Mouse (Mus musculus) testis, adult 2 months (tissue): ENCODE measurements at regions not wholly inside any gene's neighbourhood (a gene's known extent, or its start where the extent isn't known, plus 50 kb on each side); places are given as distances from the start of the nearest gene placed in this dataset.

Source experiments
- H3K27ac ChIP-seq: fragments of 200-500 bp; 2 replicates; pipeline ENCODE4 v1.5.1; 2012; ENCODE audit warnings: low read depth, low read length; ENCODE audit not compliant: control insufficient read depth, insufficient read depth
- H3K27me3 ChIP-seq: fragments of 200-500 bp; 2 replicates; pipeline ENCODE4 v1.6.1; 2012; ENCODE audit warnings: mild to moderate bottlenecking, low read length, moderate library complexity; ENCODE audit not compliant: control insufficient read depth, insufficient read depth
- H3K36me3 ChIP-seq: fragments of 200-500 bp; 2 replicates; pipeline ENCODE4 v1.6.1; 2012; ENCODE audit warnings: mild to moderate bottlenecking, low read length; ENCODE audit not compliant: control insufficient read depth, insufficient read depth
- H3K4me1 ChIP-seq: fragments of 200-500 bp; 2 replicates; pipeline ENCODE4 v1.6.1; 2012; ENCODE audit warnings: low read length; ENCODE audit not compliant: control insufficient read depth, insufficient read depth
- H3K4me3 ChIP-seq: fragments of 200-500 bp; 2 replicates; pipeline ENCODE4 v1.5.1; 2012; ENCODE audit warnings: low read depth, mild to moderate bottlenecking, low read length, moderate library complexity, mixed read lengths; ENCODE audit not compliant: control insufficient read depth
- CTCF ChIP-seq: fragments of 200-500 bp; IDR thresholded peaks from 2 replicates; pipeline ENCODE4 v1.5.1; 2012; ENCODE audit warnings: low read depth, mild to moderate bottlenecking, inconsistent platforms, low read length, moderate library complexity; ENCODE audit not compliant: control insufficient read depth, insufficient read depth, insufficient replicate concordance
- POLR2A ChIP-seq: fragments of 200-500 bp; IDR thresholded peaks from 2 replicates; pipeline ENCODE4 v1.6.1; 2012; ENCODE audit warnings: low read depth, mild to moderate bottlenecking, inconsistent platforms, low read length, moderate library complexity; ENCODE audit not compliant: control insufficient read depth

GRCm38 (mm10) chr3:34825036-34825435 is 174.8 kb downstream of the Sox2 start:
- no peak overlapping the region for H3K4me3 ChIP-seq
- no peaks in the 10 kb centered on the region for H3K27me3 ChIP-seq
- peak overlapping the region; percentile 91 for H3K27ac ChIP-seq
- no peaks in the 10 kb centered on the region; the same call in 1 of the 2 replicates for H3K36me3 ChIP-seq
- TF ChIP-seq POLR2A = no peak
- no peak for TF ChIP-seq CTCF
- peaks cover 8% of the 10 kb centered on the region for H3K4me1 ChIP-seq

DNA sequence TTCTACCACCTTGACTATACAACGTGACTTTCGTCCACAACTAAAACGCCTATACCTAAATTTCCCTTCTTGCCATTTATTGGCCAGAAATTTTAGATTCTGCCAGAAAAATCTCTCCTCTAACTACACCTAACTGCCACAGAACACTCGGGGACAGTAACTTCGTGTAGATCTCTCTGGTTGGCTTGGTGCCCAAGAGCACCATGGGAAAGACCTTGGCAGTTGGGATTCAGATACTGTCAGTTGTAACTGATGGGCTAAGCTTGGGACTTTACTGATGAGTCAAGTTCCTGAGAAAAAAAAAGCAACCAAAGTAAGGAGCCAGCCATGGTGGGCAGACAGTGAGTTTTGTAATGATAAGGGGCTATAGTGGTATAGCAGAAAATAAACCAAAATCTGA is 176.2 kb downstream of the Sox2 start:
- peak overlapping the region; percentile 95 for H3K27ac ChIP-seq
- H3K4me1 ChIP-seq = peaks cover 8% of the 10 kb centered on the region
- no peaks in the 10 kb centered on the region; the same call in 1 of the 2 replicates for H3K36me3 ChIP-seq

DNA sequence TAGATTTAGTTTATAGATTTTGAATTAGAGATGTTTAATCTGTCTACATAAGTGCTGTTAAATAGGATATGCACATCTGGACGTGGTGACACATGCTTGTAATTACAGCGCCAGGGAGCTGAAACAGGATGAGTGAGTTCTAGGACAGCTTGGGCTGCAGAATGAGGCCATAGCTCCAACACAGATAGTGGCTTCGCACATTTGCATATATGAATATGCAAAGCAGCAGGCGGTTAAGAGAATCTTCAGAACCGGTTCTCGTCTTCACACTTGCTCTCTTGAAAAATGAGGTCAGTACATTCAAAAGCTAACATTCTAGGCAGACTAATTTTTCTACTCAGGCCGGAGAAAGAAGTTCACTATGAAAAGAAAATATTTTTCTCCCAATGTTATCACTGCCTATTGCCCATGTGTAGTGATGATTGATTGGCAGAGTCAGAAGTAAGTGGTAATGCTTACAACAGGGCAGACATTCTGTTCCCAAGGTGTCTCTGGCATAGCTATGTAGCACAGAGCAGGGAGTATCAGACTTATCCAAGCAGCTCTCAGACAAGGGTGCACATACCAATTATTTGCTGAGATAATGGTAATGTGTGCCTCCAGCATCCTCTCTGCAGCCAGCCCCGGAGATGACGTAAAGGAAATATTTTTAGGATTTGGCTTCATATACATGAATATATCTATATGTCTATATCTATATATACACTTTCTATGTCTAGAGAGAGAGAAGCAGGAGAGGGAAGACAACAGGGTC is 178.4 kb downstream of the Sox2 start:
- H3K27ac ChIP-seq = no peak overlapping the region
- H3K36me3 ChIP-seq = no peaks in the 10 kb centered on the region; the same call in 1 of the 2 replicates
- peaks cover 8% of the 10 kb centered on the region for H3K4me1 ChIP-seq
- TF ChIP-seq POLR2A = no peak
- TF ChIP-seq CTCF = no peak
- H3K27me3 ChIP-seq = no peaks in the 10 kb centered on the region
- H3K4me3 ChIP-seq = peak overlapping the region; percentile 28; the same call in 1 of the 2 replicates

More for the DNA sequence above, 176.2 kb downstream of the Sox2 start:
- Histone ChIP-seq H3K27me3 (no peaks in the 10 kb centered on the region), H3K4me3 (peak overlapping the region; percentile 89)
- TF ChIP-seq POLR2A = no peak
- no peak for TF ChIP-seq CTCF

- no peak overlapping the region for H3K27ac ChIP-seq
- H3K36me3 ChIP-seq = peaks cover 1% of the 10 kb centered on the region
- TF ChIP-seq POLR2A (no peak), CTCF (no peak)
- no peak overlapping the region for H3K4me3 ChIP-seq
- no peaks in the 10 kb centered on the region for H3K27me3 ChIP-seq
- no peaks in the 10 kb centered on the region for H3K4me1 ChIP-seq
These were observed 186.6 kb downstream of the Sox2 start for GRCm38 (mm10) chr3:34836741-34837267.

- H3K27me3 ChIP-seq = no peaks in the 10 kb centered on the region
- no peak for TF ChIP-seq POLR2A
- no peak for TF ChIP-seq CTCF
- peaks cover 1% of the 10 kb centered on the region for H3K36me3 ChIP-seq
- H3K4me3 ChIP-seq = no peak overlapping the region
- no peak overlapping the region for H3K27ac ChIP-seq
- no peaks in the 10 kb centered on the region for H3K4me1 ChIP-seq
These were observed 187.6 kb downstream of the Sox2 start for GRCm38 (mm10) chr3:34837644-34838332.

GRCm38 (mm10) chr3:34860877-34861649 is 210.9 kb downstream of the Sox2 start:
- Histone ChIP-seq H3K4me3 (peak overlapping the region; percentile 84), H3K36me3 (peaks cover 1% of the 10 kb centered on the region; the same call in 1 of the 2 replicates), H3K27ac (peak overlapping the region; percentile 77), H3K4me1 (no peaks in the 10 kb centered on the region), H3K27me3 (no peaks in the 10 kb centered on the region)
- no peak for TF ChIP-seq CTCF
- peak; percentile 28; the same call in 1 of the 2 replicates for TF ChIP-seq POLR2A
